Mouse (Mus musculus): Measurements from ENCODE around the gene Zfp386.
"Not testable (repeated sequence)": the region's sequence is repeated elsewhere in the genome, so short reads cannot be mapped to it uniquely, and the experiment has no call there.

GRCm38 (mm10) chr12:115999784-116000183 is 47.7 kb upstream of the Zfp386 start:
- not testable (repeated sequence) for TF ChIP-seq CTCF (IDR thresholded peaks at IDR 0.05; ENCODE audit: insufficient read depth, low read length); POLR2A (IDR thresholded peaks at IDR 0.05; ENCODE audit: borderline replicate concordance, extremely low read depth, low read depth, low read length)

All from lung, adult 2 months (tissue).